Mouse (Mus musculus) heart, postnatal 14 days (tissue): ENCODE data around the gene Rdh16f1. TPM values are rescaled to one million over a fixed set of nuclear protein-coding genes. Genes with fewer than 3 reads are reported as not detected.
"Not testable (repeated sequence)": the region's sequence is repeated elsewhere in the genome, so short reads cannot be mapped to it uniquely, and the experiment has no call there.

Source experiments
- DNase-seq, 2 experiments: peaks; one replicate each; pipeline ENCODE4 v3.0.0; 2021 to 2022
- intact Hi-C: fragments of 180-260 bp; cut with DNase I; formaldehyde crosslinking; loops from one replicate; pipeline ENCODE4 v1.15.1; 2025
- total RNA-seq, 2 experiments: library from RNA; stranded (reverse); gene quantifications; 2 replicates each; pipeline ENCODE4 v1.2.3; 2021

Rdh16f1 gene
- total RNA-seq, 2 experiments from 2014 or later = 0.15 to 0.22 TPM

GRCm38 (mm10) chr10:127745886-127746285 is 13.7 kb upstream of the Rdh16f1 start:
- DNase-seq = no peak
- intact Hi-C loops = no loop called here

GRCm38 (mm10) chr10:127747254-127747653 is 12.3 kb upstream of the Rdh16f1 start:
- intact Hi-C loops = no loop called here
- DNase-seq = no peak

- peak; percentile 43 to 52 for DNase-seq
- intact Hi-C loops = no loop called here
These were observed 10.6 kb upstream of the Rdh16f1 start for GRCm38 (mm10) chr10:127748847-127749612.

GRCm38 (mm10) chr10:127750136-127750777 is 9.3 kb upstream of the Rdh16f1 start:
- DNase-seq = no peak
- intact Hi-C loops = no loop called here

GRCm38 (mm10) chr10:127751548-127751947 is 8.0 kb upstream of the Rdh16f1 start, which contains the start of gene Gpr182:
Gene Gpr182 (minus strand): TSS chr10:127751732.
- intact Hi-C loops = no loop called here
- peak; percentile 42 to 47 for DNase-seq

GRCm38 (mm10) chr10:127754566-127755166 is 4.9 kb upstream of the Rdh16f1 start:
- intact Hi-C loops = no loop called here
- DNase-seq = peak in 1 of 2 experiments; percentile 36

GRCm38 (mm10) chr10:127755246-127755645 is 4.3 kb upstream of the Rdh16f1 start:
- DNase-seq = no peak
- intact Hi-C loops = no loop called here

GRCm38 (mm10) chr10:127755770-127756468 is 3.7 kb upstream of the Rdh16f1 start:
- intact Hi-C loops = no loop called here

GRCm38 (mm10) chr10:127762926-127763325 is 3.3 kb downstream of the Rdh16f1 start:
- DNase-seq, intact Hi-C loops: not testable (repeated sequence)

More at GRCm38 (mm10) chr10:127755770-127756468, 3.7 kb upstream of the Rdh16f1 start:
- DNase-seq = peak; percentile 33 to 34

- intact Hi-C loops = no loop called here
These were observed 4.5 kb downstream of the Rdh16f1 start for GRCm38 (mm10) chr10:127763914-127764680.

GRCm38 (mm10) chr10:127766564-127766963 is 7.0 kb downstream of the Rdh16f1 start:
- no peak for DNase-seq
- intact Hi-C loops = no loop called here

More at GRCm38 (mm10) chr10:127763914-127764680, 4.5 kb downstream of the Rdh16f1 start:
- no peak for DNase-seq

GRCm38 (mm10) chr10:127776011-127776410 is 16.4 kb downstream of the Rdh16f1 start, which contains the start of gene Rdh9:
Gene Rdh9 (plus strand): TSS chr10:127776386.
- intact Hi-C loops = no loop called here
- DNase-seq = no peak

GRCm38 (mm10) chr10:127782321-127782720 is 22.7 kb downstream of the Rdh16f1 start:
- DNase-seq, intact Hi-C loops: not testable (repeated sequence)

GRCm38 (mm10) chr10:127785411-127785810 is 25.8 kb downstream of the Rdh16f1 start:
- intact Hi-C loops = not testable (repeated sequence)

GRCm38 (mm10) chr10:127799295-127799694 is 39.7 kb downstream of the Rdh16f1 start:
- DNase-seq = no peak
- intact Hi-C loops = no loop called here

More at GRCm38 (mm10) chr10:127785411-127785810, 25.8 kb downstream of the Rdh16f1 start:
- DNase-seq = not testable (repeated sequence)

- DNase-seq = no peak
- intact Hi-C loops = no loop called here
These were observed 41.3 kb downstream of the Rdh16f1 start, which contains the start of gene Rdh16 for GRCm38 (mm10) chr10:127800891-127801290. Gene Rdh16 (plus strand): TSS chr10:127801152.

- intact Hi-C loops = no loop called here
- no peak for DNase-seq
These were observed 42.0 kb downstream of the Rdh16f1 start for GRCm38 (mm10) chr10:127801612-127802011.

GRCm38 (mm10) chr10:127802236-127802635 is 42.6 kb downstream of the Rdh16f1 start:
- no peak for DNase-seq
- intact Hi-C loops = no loop called here

GRCm38 (mm10) chr10:127804416-127804815 is 44.8 kb downstream of the Rdh16f1 start:
- DNase-seq = no peak
- intact Hi-C loops = no loop called here

GRCm38 (mm10) chr10:127815888-127816287 is 56.3 kb downstream of the Rdh16f1 start:
- DNase-seq = no peak
- intact Hi-C loops = no loop called here
